Mouse (Mus musculus): ENCODE results near the gene Usp39. TPM values are rescaled to one million over a fixed set of nuclear protein-coding genes. Genes with fewer than 3 reads are reported as not detected.

The Usp39 gene
- polyA plus RNA-seq, 1 experiment: 20.2 TPM

GRCm38 (mm10) chr6:72340481-72340880 is 4.5 kb downstream of the Usp39 start:
- no peak overlapping the region for H3K4me3 ChIP-seq (ENCODE audit: insufficient read depth, low read length)
- TF ChIP-seq CTCF (IDR thresholded peaks at IDR 0.05; ENCODE audit: low read depth, low read length) (no peak), POLR2A (IDR thresholded peaks at IDR 0.05; ENCODE audit: borderline replicate concordance, low read depth, low read length) (no peak)
- no peak overlapping the region for H3K27ac ChIP-seq (ENCODE audit: insufficient read depth, low read depth, low read length)
- H3K4me1 ChIP-seq (ENCODE audit: control insufficient read depth, insufficient read depth, low read length): peaks cover 3% of the 10 kb centered on the region

GRCm38 (mm10) chr6:72333111-72333510 is 11.9 kb downstream of the Usp39 start:
- Histone ChIP-seq H3K4me1 (ENCODE audit: control insufficient read depth, insufficient read depth, low read length) (peaks cover 9% of the 10 kb centered on the region), H3K27ac (ENCODE audit: insufficient read depth, low read depth, low read length) (no peak overlapping the region)
- TF ChIP-seq POLR2A (IDR thresholded peaks at IDR 0.05; ENCODE audit: borderline replicate concordance, low read depth, low read length) (no peak), CTCF (IDR thresholded peaks at IDR 0.05; ENCODE audit: low read depth, low read length) (no peak)

GRCm38 (mm10) chr6:72330133-72330532 is 14.9 kb downstream of the Usp39 start:
- Histone ChIP-seq H3K4me1 (ENCODE audit: control insufficient read depth, insufficient read depth, low read length) (peaks cover 9% of the 10 kb centered on the region), H3K27ac (ENCODE audit: insufficient read depth, low read depth, low read length) (no peak overlapping the region), H3K4me3 (ENCODE audit: insufficient read depth, low read length) (no peak overlapping the region)
- no peak for TF ChIP-seq POLR2A (IDR thresholded peaks at IDR 0.05; ENCODE audit: borderline replicate concordance, low read depth, low read length)
- no peak for TF ChIP-seq CTCF (IDR thresholded peaks at IDR 0.05; ENCODE audit: low read depth, low read length)

More at GRCm38 (mm10) chr6:72333111-72333510, 11.9 kb downstream of the Usp39 start:
- no peak overlapping the region for H3K4me3 ChIP-seq (ENCODE audit: insufficient read depth, low read length)

GRCm38 (mm10) chr6:72329019-72329418 is 16.0 kb downstream of the Usp39 start:
- Histone ChIP-seq H3K4me3 (ENCODE audit: insufficient read depth, low read length) (no peak overlapping the region), H3K4me1 (ENCODE audit: control insufficient read depth, insufficient read depth, low read length) (peaks cover 9% of the 10 kb centered on the region), H3K27ac (ENCODE audit: insufficient read depth, low read depth, low read length) (no peak overlapping the region)
- TF ChIP-seq POLR2A (IDR thresholded peaks at IDR 0.05; ENCODE audit: borderline replicate concordance, low read depth, low read length): no peak
- TF ChIP-seq CTCF (IDR thresholded peaks at IDR 0.05; ENCODE audit: low read depth, low read length): no peak

GRCm38 (mm10) chr6:72326274-72326673 is 18.7 kb downstream of the Usp39 start:
- Histone ChIP-seq H3K27ac (ENCODE audit: insufficient read depth, low read depth, low read length) (no peak overlapping the region), H3K4me3 (ENCODE audit: insufficient read depth, low read length) (no peak overlapping the region), H3K4me1 (ENCODE audit: control insufficient read depth, insufficient read depth, low read length) (no peaks in the 10 kb centered on the region)
- TF ChIP-seq POLR2A (IDR thresholded peaks at IDR 0.05; ENCODE audit: borderline replicate concordance, low read depth, low read length): no peak
- TF ChIP-seq CTCF (IDR thresholded peaks at IDR 0.05; ENCODE audit: low read depth, low read length): no peak

GRCm38 (mm10) chr6:72323786-72324508 is 21.0 kb downstream of the Usp39 start:
- TF ChIP-seq POLR2A (IDR thresholded peaks at IDR 0.05; ENCODE audit: borderline replicate concordance, low read depth, low read length): no peak
- TF ChIP-seq CTCF (IDR thresholded peaks at IDR 0.05; ENCODE audit: low read depth, low read length): no peak
- H3K27ac ChIP-seq (ENCODE audit: insufficient read depth, low read depth, low read length): no peak overlapping the region
- H3K4me1 ChIP-seq (ENCODE audit: control insufficient read depth, insufficient read depth, low read length): no peaks in the 10 kb centered on the region
- H3K4me3 ChIP-seq (ENCODE audit: insufficient read depth, low read length): no peak overlapping the region

- no peak for TF ChIP-seq POLR2A (IDR thresholded peaks at IDR 0.05; ENCODE audit: borderline replicate concordance, low read depth, low read length)
- no peak for TF ChIP-seq CTCF (IDR thresholded peaks at IDR 0.05; ENCODE audit: low read depth, low read length)
- H3K4me1 ChIP-seq (ENCODE audit: control insufficient read depth, insufficient read depth, low read length): no peaks in the 10 kb centered on the region
- H3K4me3 ChIP-seq (ENCODE audit: insufficient read depth, low read length): no peak overlapping the region
- H3K27ac ChIP-seq (ENCODE audit: insufficient read depth, low read depth, low read length): no peak overlapping the region
Observed at GRCm38 (mm10) chr6:72322936-72323335, 22.0 kb downstream of the Usp39 start.

- Histone ChIP-seq H3K4me3 (ENCODE audit: insufficient read depth, low read length) (no peak overlapping the region), H3K27ac (ENCODE audit: insufficient read depth, low read depth, low read length) (no peak overlapping the region), H3K4me1 (ENCODE audit: control insufficient read depth, insufficient read depth, low read length) (peaks cover 8% of the 10 kb centered on the region)
- TF ChIP-seq POLR2A (IDR thresholded peaks at IDR 0.05; ENCODE audit: borderline replicate concordance, low read depth, low read length): no peak
- no peak for TF ChIP-seq CTCF (IDR thresholded peaks at IDR 0.05; ENCODE audit: low read depth, low read length)
Observed at GRCm38 (mm10) chr6:72319019-72319418, 26.0 kb downstream of the Usp39 start.

GRCm38 (mm10) chr6:72318440-72318839 is 26.5 kb downstream of the Usp39 start:
- Histone ChIP-seq H3K27ac (ENCODE audit: insufficient read depth, low read depth, low read length) (no peak overlapping the region), H3K4me3 (ENCODE audit: insufficient read depth, low read length) (no peak overlapping the region), H3K4me1 (ENCODE audit: control insufficient read depth, insufficient read depth, low read length) (peaks cover 8% of the 10 kb centered on the region)
- TF ChIP-seq CTCF (IDR thresholded peaks at IDR 0.05; ENCODE audit: low read depth, low read length): no peak
- no peak for TF ChIP-seq POLR2A (IDR thresholded peaks at IDR 0.05; ENCODE audit: borderline replicate concordance, low read depth, low read length)

GRCm38 (mm10) chr6:72316044-72316443 is 28.9 kb downstream of the Usp39 start:
- no peak for TF ChIP-seq CTCF (IDR thresholded peaks at IDR 0.05; ENCODE audit: low read depth, low read length)
- no peak for TF ChIP-seq POLR2A (IDR thresholded peaks at IDR 0.05; ENCODE audit: borderline replicate concordance, low read depth, low read length)
- H3K27ac ChIP-seq (ENCODE audit: insufficient read depth, low read depth, low read length): no peak overlapping the region
- H3K4me1 ChIP-seq (ENCODE audit: control insufficient read depth, insufficient read depth, low read length): peaks cover 8% of the 10 kb centered on the region
- no peak overlapping the region for H3K4me3 ChIP-seq (ENCODE audit: insufficient read depth, low read length)
